Comparison of ENCODE assay signal across 8 mouse cellular contexts in the genomic region with DNA sequence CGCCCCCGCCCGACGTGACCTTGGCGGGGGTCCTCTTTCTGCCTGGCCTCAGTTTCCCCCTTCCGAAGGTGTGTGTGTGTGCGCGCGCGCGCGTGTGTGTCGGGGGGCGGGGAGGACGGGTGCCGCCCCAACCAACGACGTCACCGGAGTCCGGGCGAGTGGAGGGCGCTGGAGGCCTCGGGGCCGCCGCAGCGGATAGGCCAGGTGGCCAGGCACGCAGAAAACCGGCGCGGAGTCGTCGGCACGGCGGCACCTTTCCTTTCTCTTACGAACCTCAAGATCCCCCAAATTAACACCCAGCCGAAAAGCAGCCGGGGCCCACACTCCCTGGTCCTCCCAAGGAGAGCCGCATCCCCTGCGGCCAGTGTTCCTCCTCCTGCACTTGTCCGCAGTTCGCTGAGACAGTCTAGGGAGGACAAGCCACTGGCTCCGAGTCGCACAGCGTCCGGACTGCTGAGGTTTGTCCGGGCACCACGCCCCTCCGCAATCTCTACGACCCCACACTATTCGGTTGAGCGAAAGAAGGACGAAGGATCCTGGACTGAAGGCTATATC.
DNase-seq lines count a peak whose midpoint lies in the region; ATAC-seq and TF ChIP-seq lines count a peak whose summit lies in the region.

No protein-coding gene starts in this region.

- H3K36me3 ChIP-seq in embryonic facial prominence, embryonic 10.5 days (replicated peaks), result no peaks in the 10 kb centered on the region
- no peaks in the 10 kb centered on the region for H3K36me3 ChIP-seq in kidney, embryonic 14.5 days (ENCODE audit: control insufficient read depth, insufficient read depth, low read length)
- no peaks in the 10 kb centered on the region for H3K36me3 ChIP-seq in lung, embryonic 14.5 days (ENCODE audit: insufficient read depth)
- H3K36me3 ChIP-seq in neural tube, embryonic 15.5 days, result no peaks in the 10 kb centered on the region; the same call in 1 of the 2 replicates

- H3K27me3 ChIP-seq in embryonic facial prominence, embryonic 10.5 days (replicated peaks; ENCODE audit: low read depth, poor library complexity, severe bottlenecking), result peaks cover 18% of the 10 kb centered on the region
- no peaks in the 10 kb centered on the region for H3K27me3 ChIP-seq in kidney, embryonic 14.5 days (ENCODE audit: control insufficient read depth, insufficient read depth, low read length)
- H3K27me3 ChIP-seq in lung, embryonic 14.5 days (ENCODE audit: insufficient read depth, low read length), result no peaks in the 10 kb centered on the region
- H3K27me3 ChIP-seq in neural tube, embryonic 15.5 days (replicated peaks), result no peaks in the 10 kb centered on the region

- no peak for TF ChIP-seq CTCF in lung, embryonic 14.5 days (IDR thresholded peaks at IDR 0.05; ENCODE audit: low read depth)

- peak overlapping the region; percentile 73 for H3K4me3 ChIP-seq in embryonic facial prominence, embryonic 10.5 days
- H3K4me3 ChIP-seq in kidney, embryonic 14.5 days (ENCODE audit: low read length), result peak overlapping the region; percentile 69
- peak overlapping the region; percentile 78 for H3K4me3 ChIP-seq in lung, embryonic 14.5 days (ENCODE audit: low read depth, low read length)
- H3K4me3 ChIP-seq in neural tube, embryonic 15.5 days (replicated peaks), result peak overlapping the region; percentile 81

- peak overlapping the region; percentile 74 for H3K9ac ChIP-seq in kidney, embryonic 14.5 days (ENCODE audit: low read depth, low read length)
- peak overlapping the region; percentile 74 for H3K9ac ChIP-seq in lung, embryonic 14.5 days
- peak overlapping the region; percentile 90 for H3K9ac ChIP-seq in neural tube, embryonic 15.5 days (replicated peaks)

- peak overlapping the region; percentile 87 for H3K27ac ChIP-seq in embryonic facial prominence, embryonic 10.5 days (replicated peaks)
- peak overlapping the region; percentile 31; the same call in 1 of the 2 replicates for H3K27ac ChIP-seq in kidney, embryonic 14.5 days (ENCODE audit: low read depth, low read length)
- peak overlapping the region; percentile 65 for H3K27ac ChIP-seq in lung, embryonic 14.5 days (ENCODE audit: low read depth)
- H3K27ac ChIP-seq in neural tube, embryonic 15.5 days (replicated peaks), result peak overlapping the region; percentile 79

- H3K4me2 ChIP-seq in kidney, embryonic 14.5 days (replicated peaks; ENCODE audit: low read depth, low read length), result peak overlapping the region; percentile 94
- peak overlapping the region; percentile 91 for H3K4me2 ChIP-seq in lung, embryonic 14.5 days
- H3K4me2 ChIP-seq in neural tube, embryonic 15.5 days, result peak overlapping the region; percentile 93

- peak; percentile 53 for ATAC-seq in kidney, embryonic 14.5 days (ENCODE audit: low FRiP score, low TSS enrichment)
- ATAC-seq in lung, embryonic 14.5 days (ENCODE audit: insufficient read depth), result peak; percentile 65
- ATAC-seq in neural tube, embryonic 15.5 days (ENCODE audit: low FRiP score), result peak; percentile 85

- peaks cover 39% of the 10 kb centered on the region for H3K4me1 ChIP-seq in embryonic facial prominence, embryonic 10.5 days
- 0 out of 2 replicates have a peak, but pooled peaks cover 3% of the 10 kb centered on the region for H3K4me1 ChIP-seq in kidney, embryonic 14.5 days (ENCODE audit: control insufficient read depth, insufficient read depth, low read length)
- 0 out of 2 replicates have a peak, but pooled peaks cover 6% of the 10 kb centered on the region for H3K4me1 ChIP-seq in lung, embryonic 14.5 days (ENCODE audit: insufficient read depth)
- peaks cover 34% of the 10 kb centered on the region for H3K4me1 ChIP-seq in neural tube, embryonic 15.5 days

- no peaks in the 10 kb centered on the region for H3K9me3 ChIP-seq in embryonic facial prominence, embryonic 10.5 days
- H3K9me3 ChIP-seq in kidney, embryonic 14.5 days (ENCODE audit: control insufficient read depth, low read length), result no peaks in the 10 kb centered on the region
- no peaks in the 10 kb centered on the region for H3K9me3 ChIP-seq in lung, embryonic 14.5 days (ENCODE audit: low read depth, low read length)
- H3K9me3 ChIP-seq in neural tube, embryonic 15.5 days (replicated peaks), result no peaks in the 10 kb centered on the region

- under 1% methylated on average over 52 of the region's 52 CpGs for WGBS in embryonic facial prominence, embryonic 10.5 days
- WGBS in kidney, embryonic 14.5 days, result under 1% methylated on average over 50 of the region's 52 CpGs
- under 1% methylated on average over 49 of the region's 52 CpGs for WGBS in lung, embryonic 14.5 days
- WGBS in neural tube, embryonic 15.5 days, result under 1% methylated on average over 47 of the region's 52 CpGs

- DNase-seq in urinary bladder, adult 2 months (ENCODE audit: low spot score), result peak; percentile 60
- no peak for DNase-seq in urinary bladder, postnatal 10 days (ENCODE audit: low spot score)
- DNase-seq in embryonic facial prominence, embryonic 10.5 days (ENCODE audit: low spot score), result peak; percentile 81
- DNase-seq in heart, adult 9 months (ENCODE audit: low spot score in 2 of 2), result peak; percentile 52 to 66
- peak; percentile 66 for DNase-seq in lung, embryonic 14.5 days
- peak; percentile 71 for DNase-seq in urinary bladder, postnatal 14 days (ENCODE audit: low spot score)

Comparison
In these comparisons a context has a peak if more than half of its experiments do, and no peak if none do; other contexts are left out.
1. H3K27ac ChIP-seq: peak in every context shown above with its lines; median percentile 87 in embryonic facial prominence, embryonic 10.5 days; 79 in neural tube, embryonic 15.5 days; 65 in lung, embryonic 14.5 days; 31 in kidney, embryonic 14.5 days.